ENCODE assay signal across 8 mouse cellular contexts in the genomic region with DNA sequence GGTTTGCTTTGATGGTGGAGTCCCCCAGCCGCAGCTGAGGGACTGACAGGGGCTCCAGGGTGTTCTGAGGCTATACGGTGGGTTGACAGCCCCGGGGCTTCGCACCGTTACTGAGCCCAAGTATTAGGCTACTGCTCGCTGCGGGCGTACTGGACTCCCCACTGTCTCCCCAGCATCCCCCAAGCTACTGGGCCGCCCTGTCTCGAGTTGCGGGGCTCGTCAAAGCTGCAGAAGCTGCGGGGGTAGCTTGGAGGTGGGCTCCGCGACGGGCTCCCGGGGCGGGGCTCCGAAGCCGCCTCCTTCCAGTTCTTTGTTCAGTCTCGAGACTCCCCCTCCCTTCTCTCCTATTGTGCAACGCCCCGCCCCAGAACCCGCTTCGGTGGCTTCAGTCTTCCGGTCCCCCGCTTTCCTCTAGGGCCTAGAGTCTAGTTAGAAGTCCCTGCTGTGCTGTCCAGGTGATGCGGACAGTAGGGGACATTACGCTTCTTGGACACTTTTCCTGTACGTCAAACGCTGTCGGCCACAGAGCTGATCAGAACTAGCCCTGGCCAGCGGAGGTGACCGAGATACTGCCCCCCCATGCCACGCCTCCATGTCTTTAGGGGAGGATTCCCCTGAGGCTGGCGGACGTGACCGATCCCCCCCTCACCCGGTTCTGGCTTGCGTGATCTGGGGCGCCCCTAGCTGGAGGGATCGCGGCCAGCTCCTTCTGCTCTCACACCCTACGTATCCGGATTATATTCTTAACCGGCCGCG. TPM values are rescaled to one million over a fixed set of nuclear protein-coding genes. Genes with fewer than 3 reads are reported as not detected.
DNase-seq lines count a peak whose midpoint lies in the region; ATAC-seq lines count a peak whose summit lies in the region.

No protein-coding gene starts in this region.

- H3K9ac ChIP-seq in intestine, embryonic 14.5 days (ENCODE audit: low read length) = peak overlapping the region; percentile 97

- peak overlapping the region; percentile 65 for H3K4me2 ChIP-seq in intestine, embryonic 14.5 days (ENCODE audit: low read length)

- intact Hi-C loops in left cerebral cortex, postnatal 36 days (cut with DNase I) = loop anchor here (1.0 to 5.0 kb wide), 2 partner anchors 62 to 176 kb away; partner anchors contain the start of genes 2010109A12Rik, Ccni and Sept11

- H3K36me3 ChIP-seq in intestine, embryonic 14.5 days (ENCODE audit: control insufficient read depth, insufficient read depth, low read length) = peaks cover 28% of the 10 kb centered on the region
- H3K36me3 ChIP-seq in midbrain, embryonic 10.5 days = peaks cover 36% of the 10 kb centered on the region

- peaks cover 15% of the 10 kb centered on the region for H3K4me1 ChIP-seq in intestine, embryonic 14.5 days (replicated peaks; ENCODE audit: control insufficient read depth, insufficient read depth, low read length)
- H3K4me1 ChIP-seq in midbrain, embryonic 10.5 days = peaks cover 22% of the 10 kb centered on the region

- ATAC-seq in intestine, embryonic 14.5 days (replicated peaks; ENCODE audit: low FRiP score, low TSS enrichment, low read depth) = peak; percentile 65

- WGBS in intestine, embryonic 14.5 days = under 1% methylated on average over 48 of the region's 48 CpGs
- under 1% methylated on average over 48 of the region's 48 CpGs for WGBS in midbrain, embryonic 10.5 days

- H3K27me3 ChIP-seq in intestine, embryonic 14.5 days (replicated peaks; ENCODE audit: control insufficient read depth, insufficient read depth, low read length) = no peaks in the 10 kb centered on the region
- H3K27me3 ChIP-seq in midbrain, embryonic 10.5 days (ENCODE audit: low read depth, poor library complexity, severe bottlenecking) = no peaks in the 10 kb centered on the region

- H3K4me3 ChIP-seq in intestine, embryonic 14.5 days (ENCODE audit: low read depth, low read length) = peak overlapping the region; percentile 94
- H3K4me3 ChIP-seq in midbrain, embryonic 10.5 days = peak overlapping the region; percentile 95

- peak; percentile 84 to 95 for DNase-seq in adrenal gland, adult (ENCODE audit: inconsistent age in 2 of 2, low spot score in 1 of 2)
- DNase-seq in embryo, embryonic 10.5 days (ENCODE audit: low spot score) = peak; percentile 94
- peak; percentile 78 for DNase-seq in gastrocnemius, postnatal 25 days
- DNase-seq in intestine, embryonic 14.5 days (ENCODE audit: low spot score) = peak; percentile 93
- DNase-seq in left cerebral cortex, postnatal 36 days (ENCODE audit: low spot score in 2 of 2) = peak; percentile 76 to 80
- peak; percentile 89 for DNase-seq in midbrain, embryonic 10.5 days (ENCODE audit: low spot score)
- peak; percentile 65 to 75 for DNase-seq in right cerebral cortex, postnatal 36 days (ENCODE audit: low spot score in 2 of 2)
- peak; percentile 77 to 80 for DNase-seq in urinary bladder, postnatal 4 days (ENCODE audit: low spot score in 2 of 2)

- H3K9me3 ChIP-seq in intestine, embryonic 14.5 days (ENCODE audit: control insufficient read depth, low read length) = no peaks in the 10 kb centered on the region
- no peaks in the 10 kb centered on the region for H3K9me3 ChIP-seq in midbrain, embryonic 10.5 days (replicated peaks)

- H3K27ac ChIP-seq in intestine, embryonic 14.5 days (ENCODE audit: low read depth) = peak overlapping the region; percentile 95
- H3K27ac ChIP-seq in midbrain, embryonic 10.5 days (replicated peaks) = peak overlapping the region; percentile 99

RNA-seq across cellular contexts. Expression of gene Ccng2, which starts 1.0 kb away (rescaled TPM):
- total RNA-seq in gastrocnemius, postnatal 25 days (2021) = 1 to 10 TPM; 8.6 to 9.9 TPM
- 31.2 and 36.8 TPM in 2 replicates for polyA plus RNA-seq in intestine, embryonic 14.5 days (2014; fragmentation: Nextera tagmentation; extraction: Ambion mirVana)
- total RNA-seq in left cerebral cortex, postnatal 36 days (2021) = 10 to 100 TPM; 39.9 to 52.5 TPM
- polyA plus RNA-seq in midbrain, embryonic 10.5 days (2016; fragmentation: Nextera tagmentation; extraction: Ambion mirVana) = 44.5 and 66.7 TPM in 2 replicates

Comparison
In these comparisons a context has a peak if more than half of its experiments do, and no peak if none do; other contexts are left out.
1. Peak in every context shown above with its lines: DNase-seq, ATAC-seq, H3K4me3 ChIP-seq and H3K27ac ChIP-seq.